Mouse (Mus musculus) forebrain, embryonic 12.5 days (tissue): ENCODE measurements around the gene Islr. TPM values are rescaled to one million over a fixed set of nuclear protein-coding genes. Genes with fewer than 3 reads are reported as not detected.

ENCODE experiments used
- ATAC-seq: fragments of 200-750 bp; cut with Nextera tagmentation; 2 replicates; pipeline ENCODE4 v1.8.0; 2017; ENCODE audit warnings: moderate TSS enrichment; ENCODE audit not compliant: low FRiP score
- H3K27ac ChIP-seq: fragments of 300-500 bp; sonication (generic); 2 replicates; pipeline ENCODE4 v1.5.1; 2016; ENCODE audit warnings: mild to moderate bottlenecking
- H3K27me3 ChIP-seq: fragments of 300-500 bp; sonication (generic); 2 replicates; pipeline ENCODE4 v1.6.1; 2016; ENCODE audit warnings: mild to moderate bottlenecking
- H3K36me3 ChIP-seq: fragments of 300-500 bp; sonication (generic); replicated peaks from 2 replicates; pipeline ENCODE4 v1.6.1; 2016; ENCODE audit warnings: mild to moderate bottlenecking
- H3K4me1 ChIP-seq: fragments of 300-500 bp; sonication (generic); 2 replicates; pipeline ENCODE4 v1.6.1; 2016
- H3K4me2 ChIP-seq: fragments of 300-500 bp; sonication (generic); 2 replicates; pipeline ENCODE4 v1.6.1; 2016; ENCODE audit warnings: mild to moderate bottlenecking, moderate library complexity
- H3K4me3 ChIP-seq: fragments of 300-500 bp; sonication (generic); replicated peaks from 2 replicates; pipeline ENCODE4 v1.5.1; 2016; ENCODE audit warnings: mild to moderate bottlenecking
- H3K9ac ChIP-seq: fragments of 300-500 bp; sonication (generic); 2 replicates; pipeline ENCODE4 v1.6.1; 2016; ENCODE audit warnings: mild to moderate bottlenecking
- H3K9me3 ChIP-seq: fragments of 300-500 bp; sonication (generic); 2 replicates; pipeline ENCODE4 v1.6.1; 2016
- WGBS: fragments of 180-500 bp; shearing (Covaris S2); methylation state at CpG from one replicate; pipeline ENCODE4 v1.1.7; 2016; 5-methylcytosine and 5-hydroxymethylcytosine counted together
- polyA plus RNA-seq: library from polyadenylated mRNA; unstranded; fragments of >200 nt; fragmentation: Nextera tagmentation; extraction: Ambion mirVana; gene quantifications from 2 replicates; pipeline ENCODE4 v1.2.1, GENCODE M21; 2016

Islr gene
- polyA plus RNA-seq, 1 experiment from 2014 or later: 17.9 TPM

- Histone ChIP-seq H3K36me3 (no peaks in the 10 kb centered on the region), H3K27me3 (no peaks in the 10 kb centered on the region), H3K9ac (no peak overlapping the region), H3K27ac (0 out of 2 replicates have a peak overlapping the region, but pooled peaks have one; percentile 1), H3K9me3 (no peaks in the 10 kb centered on the region), H3K4me1 (peaks cover 9% of the 10 kb centered on the region), H3K4me3 (no peak overlapping the region), H3K4me2 (no peak overlapping the region)
- WGBS: 81% methylated on average over 3 of the region's 3 CpGs
- no peak for ATAC-seq
These were observed 51.0 kb downstream of the Islr start for GRCm38 (mm10) chr9:58153095-58153494.

DNA sequence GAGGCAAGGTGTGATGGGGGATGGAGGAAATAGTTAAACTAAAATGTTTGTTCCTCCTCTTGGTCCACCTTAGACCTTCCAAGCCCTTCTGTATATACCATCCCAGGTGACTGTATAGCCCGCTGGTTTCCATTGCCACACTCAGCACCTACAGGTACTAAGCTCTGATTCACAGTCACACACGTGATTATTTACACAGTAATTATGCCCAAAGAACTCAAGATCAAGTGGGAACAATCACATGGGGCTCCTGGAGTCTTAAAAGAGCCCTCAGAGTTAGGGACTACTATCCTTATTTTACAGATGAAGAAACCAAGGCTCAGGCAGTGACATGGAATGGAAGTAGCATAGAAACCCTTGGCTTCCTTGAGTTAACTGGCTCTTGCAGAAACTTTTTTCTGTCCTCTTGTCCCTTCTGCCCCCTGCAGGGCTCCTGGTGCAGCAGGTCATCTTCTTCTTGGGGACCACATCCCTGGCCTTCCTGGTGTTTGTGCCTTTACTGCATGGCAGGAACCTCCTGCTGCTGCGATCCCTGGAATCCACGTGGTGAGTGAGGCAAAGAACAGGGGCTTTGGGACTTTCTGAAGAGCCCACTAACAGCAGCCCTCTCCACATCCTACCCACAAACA lies 53.3 kb downstream of the Islr start:
- no peak for ATAC-seq
- H3K9ac ChIP-seq: no peak overlapping the region
- H3K27ac ChIP-seq: no peak overlapping the region
- H3K4me1 ChIP-seq: peaks cover 9% of the 10 kb centered on the region
- H3K4me3 ChIP-seq: no peak overlapping the region
- 82% methylated on average over 4 of the region's 4 CpGs for WGBS
- no peaks in the 10 kb centered on the region for H3K27me3 ChIP-seq
- no peaks in the 10 kb centered on the region for H3K9me3 ChIP-seq
- H3K36me3 ChIP-seq: no peaks in the 10 kb centered on the region
- no peak overlapping the region for H3K4me2 ChIP-seq

DNA sequence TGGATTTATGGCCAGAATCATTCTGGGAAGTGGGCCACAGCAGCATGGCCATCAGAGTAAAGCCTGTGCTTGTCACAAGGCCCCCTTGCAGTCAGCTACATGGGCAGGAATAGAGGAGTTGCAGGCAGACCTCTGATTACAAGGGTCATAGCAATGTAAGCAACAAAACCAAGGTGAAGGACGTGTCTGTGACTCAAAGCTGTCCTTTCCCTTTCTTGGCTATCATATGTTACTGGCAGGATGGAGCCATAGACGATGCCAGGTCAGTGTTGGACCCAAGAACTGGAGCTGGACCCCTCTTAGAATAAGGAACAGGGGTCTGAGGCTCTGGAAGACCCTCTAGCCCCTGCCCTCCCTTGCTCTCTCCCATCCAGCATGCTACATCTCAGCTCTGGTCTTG lies 55.3 kb downstream of the Islr start:
- Histone ChIP-seq H3K4me1 (peaks cover 15% of the 10 kb centered on the region), H3K9me3 (no peaks in the 10 kb centered on the region), H3K36me3 (no peaks in the 10 kb centered on the region), H3K9ac (no peak overlapping the region), H3K4me2 (no peak overlapping the region), H3K27me3 (no peaks in the 10 kb centered on the region), H3K27ac (no peak overlapping the region), H3K4me3 (no peak overlapping the region)
- ATAC-seq: no peak
- WGBS: 77% methylated on average over 2 of the region's 2 CpGs

DNA sequence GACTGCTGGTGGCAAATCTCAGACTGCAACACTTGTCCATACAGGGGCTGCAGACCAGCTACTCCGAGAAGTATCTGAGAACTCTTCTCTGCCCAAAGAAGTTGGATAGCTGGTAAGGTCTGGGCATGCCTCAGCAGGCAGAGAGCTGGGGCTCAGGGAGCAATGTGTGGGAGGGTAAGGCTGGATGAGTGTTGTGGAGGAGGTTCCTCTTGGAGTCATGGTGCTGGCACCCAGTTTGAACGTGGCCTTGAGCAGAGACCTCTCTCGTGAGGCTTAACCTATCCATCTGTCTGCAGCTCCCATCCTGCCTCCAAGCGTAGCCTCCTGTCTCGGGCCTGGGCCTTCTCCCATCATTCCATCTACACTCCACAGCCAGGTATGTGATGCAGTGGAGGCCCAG lies 58.7 kb downstream of the Islr start:
- Histone ChIP-seq H3K27me3 (no peaks in the 10 kb centered on the region), H3K4me3 (no peak overlapping the region), H3K9ac (no peak overlapping the region), H3K4me1 (peaks cover 20% of the 10 kb centered on the region), H3K36me3 (no peaks in the 10 kb centered on the region), H3K9me3 (no peaks in the 10 kb centered on the region), H3K27ac (no peak overlapping the region), H3K4me2 (no peak overlapping the region)
- WGBS: 91% methylated on average over 5 of the region's 5 CpGs
- no peak for ATAC-seq

DNA sequence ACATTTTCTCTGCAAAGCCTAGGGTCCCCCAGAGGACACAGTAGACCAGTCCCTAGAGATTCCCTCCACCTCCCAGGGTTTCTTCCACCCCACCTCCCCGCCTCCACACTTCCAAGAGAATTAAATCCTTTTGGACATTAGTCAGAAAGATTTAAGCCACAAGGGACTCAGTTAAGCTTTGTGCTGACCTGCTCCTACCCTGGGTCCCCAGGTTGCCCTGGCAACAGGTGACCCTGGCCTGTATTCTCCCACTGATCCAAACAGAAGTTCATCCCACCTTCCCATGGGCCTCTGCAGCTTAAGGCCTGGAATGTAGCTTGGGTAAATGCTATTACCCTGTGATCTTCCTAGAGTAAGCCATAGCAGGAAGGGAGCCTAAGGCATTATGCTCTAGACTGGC lies 59.4 kb downstream of the Islr start:
- H3K4me2 ChIP-seq: no peak overlapping the region
- peaks cover 28% of the 10 kb centered on the region for H3K4me1 ChIP-seq
- 32% methylated on average over 1 of the region's 1 CpGs for WGBS
- H3K9me3 ChIP-seq: no peaks in the 10 kb centered on the region
- no peak for ATAC-seq
- H3K27me3 ChIP-seq: no peaks in the 10 kb centered on the region
- H3K27ac ChIP-seq: no peak overlapping the region
- no peak overlapping the region for H3K4me3 ChIP-seq
- no peaks in the 10 kb centered on the region for H3K36me3 ChIP-seq
- H3K9ac ChIP-seq: no peak overlapping the region

GRCm38 (mm10) chr9:58143419-58143818 lies 60.7 kb downstream of the Islr start:
- Histone ChIP-seq H3K4me2 (no peak overlapping the region), H3K4me1 (peaks cover 29% of the 10 kb centered on the region), H3K4me3 (no peak overlapping the region), H3K36me3 (no peaks in the 10 kb centered on the region), H3K27me3 (no peaks in the 10 kb centered on the region), H3K27ac (no peak overlapping the region), H3K9me3 (no peaks in the 10 kb centered on the region), H3K9ac (no peak overlapping the region)
- no peak for ATAC-seq
- 47% methylated on average over 7 of the region's 7 CpGs for WGBS

GRCm38 (mm10) chr9:58139947-58140346 lies 64.2 kb downstream of the Islr start:
- WGBS: 47% methylated on average over 6 of the region's 6 CpGs
- peak; percentile 54; the same call in 1 of the 2 replicates for ATAC-seq
- H3K4me2 ChIP-seq: no peak overlapping the region
- H3K4me1 ChIP-seq: peaks cover 39% of the 10 kb centered on the region
- no peak overlapping the region for H3K4me3 ChIP-seq
- no peak overlapping the region for H3K9ac ChIP-seq
- no peak overlapping the region for H3K27ac ChIP-seq
- no peaks in the 10 kb centered on the region for H3K27me3 ChIP-seq
- no peaks in the 10 kb centered on the region for H3K9me3 ChIP-seq
- H3K36me3 ChIP-seq: no peaks in the 10 kb centered on the region

- no peak overlapping the region for H3K4me2 ChIP-seq
- no peaks in the 10 kb centered on the region for H3K9me3 ChIP-seq
- H3K27me3 ChIP-seq: no peaks in the 10 kb centered on the region
- no peak overlapping the region for H3K27ac ChIP-seq
- 36% methylated on average over 2 of the region's 2 CpGs for WGBS
- no peak overlapping the region for H3K4me3 ChIP-seq
- no peak for ATAC-seq
- peaks cover 53% of the 10 kb centered on the region for H3K4me1 ChIP-seq
- H3K36me3 ChIP-seq: no peaks in the 10 kb centered on the region
- no peak overlapping the region for H3K9ac ChIP-seq
These were observed 68.2 kb downstream of the Islr start for GRCm38 (mm10) chr9:58135921-58136321.

DNA sequence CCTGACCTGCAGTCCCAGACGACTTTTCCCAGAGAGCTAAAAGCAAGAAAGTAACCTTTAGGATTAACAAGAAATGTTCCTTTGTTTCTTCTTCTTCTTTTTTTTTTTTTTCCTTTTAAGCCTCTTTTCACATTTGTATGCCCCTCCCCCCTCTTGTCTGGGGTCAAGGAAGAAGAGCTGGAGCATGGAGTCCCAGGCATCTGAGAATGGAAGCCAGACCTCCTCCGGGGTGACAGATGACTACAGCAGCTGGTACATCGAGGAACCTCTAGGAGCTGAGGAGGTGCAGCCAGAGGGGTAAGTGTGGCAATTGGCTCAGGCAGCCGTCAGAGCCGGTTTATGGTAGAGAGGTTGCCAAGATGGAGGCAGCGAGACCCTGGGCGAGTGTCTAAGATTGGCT lies 69.2 kb downstream of the Islr start:
- Histone ChIP-seq H3K9ac (no peak overlapping the region), H3K27ac (0 out of 2 replicates have a peak overlapping the region, but pooled peaks have one; percentile 21), H3K9me3 (no peaks in the 10 kb centered on the region), H3K36me3 (no peaks in the 10 kb centered on the region), H3K4me2 (no peak overlapping the region), H3K4me1 (peaks cover 50% of the 10 kb centered on the region), H3K4me3 (no peak overlapping the region), H3K27me3 (no peaks in the 10 kb centered on the region; the same call in none of the 2 replicates)
- WGBS: 44% methylated on average over 7 of the region's 7 CpGs
- no peak for ATAC-seq

DNA sequence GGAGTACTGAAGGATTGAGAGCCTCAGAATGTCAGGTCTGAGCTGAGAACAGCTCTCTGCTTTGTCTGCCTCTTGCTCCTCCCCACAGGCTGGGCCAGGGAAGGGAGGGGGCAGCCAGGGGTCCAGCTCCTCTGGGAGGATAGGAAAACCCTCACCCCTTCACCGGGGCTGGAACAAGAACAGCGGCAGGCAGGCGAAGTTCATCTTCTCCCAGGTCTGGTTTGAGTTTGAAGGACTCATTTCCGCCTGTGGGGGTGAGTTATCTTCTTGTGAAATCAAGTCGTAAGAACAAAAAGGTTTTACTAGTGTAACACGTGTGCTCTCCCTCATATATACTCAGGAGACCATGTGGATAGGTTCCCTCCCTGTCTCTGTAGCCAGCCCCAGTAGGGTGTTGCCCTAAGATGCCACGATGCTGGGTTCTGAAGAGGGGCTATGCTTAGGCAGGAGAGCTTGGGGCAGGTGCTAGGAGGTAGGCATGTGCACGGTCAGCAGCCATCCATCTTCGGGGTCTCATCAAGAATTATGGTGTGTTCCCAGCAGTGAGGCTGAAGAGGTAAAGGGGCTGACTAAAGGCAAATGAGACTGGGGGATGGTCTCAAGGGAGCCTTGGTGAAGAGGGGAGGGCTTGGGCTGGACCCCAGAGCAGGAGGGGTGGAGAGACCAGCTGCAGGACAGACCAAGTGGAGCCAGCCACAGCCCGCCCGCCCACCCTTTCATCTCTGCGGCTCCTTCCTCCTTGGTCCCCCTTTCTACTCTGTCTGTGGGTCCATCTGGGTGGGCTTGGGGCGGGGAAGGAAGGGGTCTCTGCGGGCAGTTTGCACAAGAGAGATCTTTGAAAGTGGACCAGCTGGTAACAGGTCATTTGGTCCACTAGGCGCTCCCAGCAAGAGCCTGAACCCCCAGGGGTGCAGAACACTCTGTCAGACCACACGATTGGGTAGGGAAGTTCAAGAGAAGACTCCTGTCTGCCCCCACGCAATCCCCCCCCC lies 69.9 kb downstream of the Islr start:
- no peak overlapping the region for H3K4me3 ChIP-seq
- ATAC-seq: peak; percentile 40
- WGBS: 17% methylated on average over 13 of the region's 17 CpGs
- H3K36me3 ChIP-seq: no peaks in the 10 kb centered on the region
- peaks cover 54% of the 10 kb centered on the region for H3K4me1 ChIP-seq
- H3K27ac ChIP-seq: peak overlapping the region; percentile 54
- no peaks in the 10 kb centered on the region; the same call in none of the 2 replicates for H3K27me3 ChIP-seq
- H3K4me2 ChIP-seq: peak overlapping the region; percentile 11
- peak overlapping the region; percentile 13; the same call in 1 of the 2 replicates for H3K9ac ChIP-seq
- H3K9me3 ChIP-seq: no peaks in the 10 kb centered on the region

DNA sequence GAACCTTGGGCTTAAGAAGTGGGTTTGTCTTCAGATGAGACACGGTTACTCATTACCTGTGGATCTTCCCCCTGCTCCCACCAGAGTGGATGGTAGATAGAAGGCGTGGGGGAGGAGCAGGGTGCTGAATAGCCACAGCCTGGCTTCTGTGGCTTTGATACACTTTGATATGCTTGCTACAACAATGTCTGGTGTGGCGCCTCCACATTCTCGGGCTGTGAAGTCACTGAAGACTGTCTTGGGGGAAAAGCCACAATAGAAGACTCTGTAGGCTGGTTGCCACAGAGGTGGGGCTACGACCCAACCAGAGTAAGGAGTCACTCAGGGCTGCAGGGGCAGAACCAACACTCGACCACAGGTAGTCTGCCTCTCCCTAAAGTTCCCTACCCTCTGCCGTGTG lies 72.4 kb downstream of the Islr start:
- H3K36me3 ChIP-seq: no peaks in the 10 kb centered on the region
- 73% methylated on average over 7 of the region's 7 CpGs for WGBS
- no peak overlapping the region for H3K4me2 ChIP-seq
- H3K4me1 ChIP-seq: peaks cover 68% of the 10 kb centered on the region
- H3K9ac ChIP-seq: no peak overlapping the region
- H3K27ac ChIP-seq: no peak overlapping the region
- H3K4me3 ChIP-seq: no peak overlapping the region
- no peak for ATAC-seq
- no peaks in the 10 kb centered on the region; the same call in none of the 2 replicates for H3K27me3 ChIP-seq
- H3K9me3 ChIP-seq: no peaks in the 10 kb centered on the region

DNA sequence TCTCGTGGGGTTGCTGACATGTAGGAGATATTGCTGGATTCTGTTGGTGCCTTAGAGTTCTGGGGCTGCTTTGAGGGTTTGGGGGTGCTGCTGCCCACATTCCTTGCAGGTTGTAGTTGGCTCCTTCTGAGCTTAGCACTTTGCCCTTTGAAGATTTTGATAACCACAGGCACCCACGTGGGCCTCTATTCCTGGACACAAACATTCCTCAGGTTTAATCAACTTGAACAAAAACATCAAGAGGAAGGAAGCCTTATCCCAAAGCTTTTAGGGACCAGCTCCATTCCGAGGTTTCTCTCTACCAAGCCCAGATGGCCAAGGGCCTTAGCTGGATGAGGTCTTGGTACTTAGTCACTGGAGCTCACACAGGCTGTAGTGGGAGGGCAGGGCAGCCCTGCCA lies 73.2 kb downstream of the Islr start:
- H3K27ac ChIP-seq: no peak overlapping the region
- WGBS: 36% methylated on average over 3 of the region's 3 CpGs

More for the DNA sequence above, 73.2 kb downstream of the Islr start:
- Histone ChIP-seq H3K4me3 (no peak overlapping the region), H3K36me3 (no peaks in the 10 kb centered on the region), H3K9ac (no peak overlapping the region), H3K4me1 (peaks cover 70% of the 10 kb centered on the region), H3K27me3 (no peaks in the 10 kb centered on the region; the same call in none of the 2 replicates), H3K9me3 (no peaks in the 10 kb centered on the region), H3K4me2 (no peak overlapping the region)
- no peak for ATAC-seq
